Mouse (Mus musculus): Measurements from ENCODE around the gene Pln.

Gene Pln

DNA sequence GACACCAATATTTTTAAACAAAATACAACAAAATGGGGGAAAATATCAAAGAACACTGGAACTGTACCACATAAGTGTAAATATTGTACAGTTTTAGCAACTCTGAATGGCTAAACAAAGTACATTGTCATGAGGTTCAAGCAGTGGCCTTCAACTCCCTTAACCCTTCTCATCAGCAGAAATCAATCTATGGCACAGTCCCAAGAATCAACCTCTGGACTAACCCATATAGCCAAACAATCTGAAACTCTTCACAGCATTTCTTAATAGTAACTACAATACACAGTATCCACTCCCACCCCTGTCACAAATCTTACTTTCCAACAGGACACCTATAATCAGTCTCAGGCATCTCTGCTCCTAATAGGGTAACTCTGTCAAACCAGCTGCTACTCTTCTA is 26.8 kb downstream of the Pln start:
- no peak for DNase-seq (ENCODE audit: extremely low read depth, low read depth)

DNA sequence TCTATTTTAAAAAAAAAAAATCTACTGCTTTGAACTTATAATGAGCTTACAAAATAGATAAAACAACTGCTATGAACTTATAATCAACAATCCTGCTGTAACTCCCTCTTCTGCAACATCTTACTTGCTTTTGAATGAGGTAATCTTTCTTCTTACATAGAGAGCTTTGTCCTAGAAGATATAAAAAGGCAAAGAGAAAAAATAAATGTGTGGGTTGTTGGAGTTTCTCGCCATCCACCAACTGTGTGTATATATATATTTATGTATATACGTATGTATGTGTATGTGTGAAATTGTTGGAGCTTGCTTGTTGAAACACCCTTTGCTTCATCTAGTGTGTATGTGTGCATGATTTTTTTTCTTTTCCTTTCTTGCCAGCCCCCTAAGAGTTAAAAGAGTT is 29.8 kb downstream of the Pln start:
- DNase-seq (ENCODE audit: extremely low read depth, low read depth), result no peak

DNA sequence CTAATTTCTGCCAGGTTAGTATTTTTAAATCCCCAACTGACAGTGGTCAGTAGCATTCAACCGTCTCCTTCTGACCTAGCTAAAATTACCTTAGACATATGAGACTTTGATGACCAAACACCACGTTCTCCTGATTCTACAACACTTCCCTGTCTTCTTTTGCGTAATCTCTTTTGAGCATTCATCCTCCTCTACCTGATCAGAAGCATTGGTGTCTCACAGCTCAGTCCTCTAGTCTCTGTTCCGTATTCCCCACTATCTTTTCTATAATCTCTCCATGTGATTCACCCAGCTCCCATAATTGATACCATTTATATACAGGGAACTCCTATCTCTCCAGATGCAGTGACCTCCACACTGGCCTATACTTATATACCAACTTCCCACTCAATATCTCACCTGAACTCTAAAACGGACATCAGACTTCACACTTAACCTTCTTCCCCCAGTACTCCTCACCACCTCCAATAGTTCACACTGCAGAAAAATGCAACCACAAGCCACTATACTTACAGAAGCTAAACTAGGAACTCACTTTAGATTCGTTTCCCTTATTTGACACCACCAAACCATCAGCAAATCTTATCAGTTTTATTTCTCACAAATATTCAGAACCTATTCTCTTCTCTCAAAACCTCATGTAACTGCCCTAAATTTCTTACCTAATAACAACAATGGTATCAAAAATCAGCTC is 36.6 kb downstream of the Pln start:
- DNase-seq (ENCODE audit: extremely low read depth, low read depth), result no peak

DNA sequence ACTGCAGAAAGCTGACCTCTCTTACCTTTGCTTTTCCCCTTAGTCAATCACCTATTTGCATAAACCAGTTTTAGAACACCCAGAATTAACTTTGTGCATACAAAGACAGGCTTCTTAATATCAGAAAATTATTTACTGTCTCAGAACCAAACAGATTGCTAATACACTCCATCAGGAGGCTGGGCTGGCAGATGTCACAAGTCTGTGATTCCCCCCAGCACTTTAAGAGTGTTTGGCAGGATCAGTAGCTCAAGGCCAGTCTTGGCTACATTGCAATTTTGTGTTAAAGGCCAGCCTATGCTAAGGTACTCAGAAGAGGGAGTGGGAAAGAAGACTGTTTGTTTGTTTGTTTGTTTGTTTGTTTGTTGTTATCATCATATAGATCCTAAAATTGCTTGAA is 39.6 kb downstream of the Pln start:
- no peak for DNase-seq (ENCODE audit: extremely low read depth, low read depth)

GRCm38 (mm10) chr10:53378296-53378695 is 40.8 kb downstream of the Pln start:
- DNase-seq (ENCODE audit: extremely low read depth, low read depth), result no peak

DNA sequence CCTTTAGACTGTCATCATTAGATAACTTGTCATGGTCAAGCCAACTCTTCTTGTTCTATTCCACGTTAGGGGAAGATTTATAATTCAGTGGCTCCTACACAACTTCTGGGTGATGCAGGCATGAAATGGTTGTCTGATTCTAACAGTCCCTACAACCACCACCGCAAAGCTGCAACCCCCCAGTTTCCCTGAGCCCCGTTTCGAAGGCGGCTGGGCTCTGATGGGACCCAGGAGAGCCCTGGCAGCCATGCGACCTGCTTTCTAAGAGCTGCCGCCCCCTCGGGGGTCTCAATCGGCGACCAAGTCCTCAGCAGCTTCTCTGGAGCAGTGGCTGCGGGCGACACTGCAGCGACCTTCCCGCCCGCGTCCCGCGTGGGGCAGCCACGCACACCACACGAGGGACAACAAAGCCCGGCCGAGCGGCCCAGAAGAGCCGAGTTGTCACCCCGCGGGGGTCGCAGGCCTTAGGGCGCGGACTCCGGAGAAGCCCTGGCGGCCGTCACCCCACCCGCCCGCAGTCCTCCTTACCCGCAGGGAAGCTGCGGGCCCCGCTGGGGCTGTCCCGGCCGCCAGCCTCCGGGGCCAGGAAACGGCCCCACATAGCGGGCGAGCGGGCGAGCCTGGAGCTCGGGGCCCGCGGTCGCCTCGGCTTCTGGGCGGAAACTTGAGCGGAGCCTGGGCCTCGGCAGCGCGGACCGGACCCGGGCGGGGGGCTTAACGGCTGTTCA is 41.7 kb downstream of the Pln start:
- DNase-seq (ENCODE audit: extremely low read depth, low read depth), result no peak

DNA sequence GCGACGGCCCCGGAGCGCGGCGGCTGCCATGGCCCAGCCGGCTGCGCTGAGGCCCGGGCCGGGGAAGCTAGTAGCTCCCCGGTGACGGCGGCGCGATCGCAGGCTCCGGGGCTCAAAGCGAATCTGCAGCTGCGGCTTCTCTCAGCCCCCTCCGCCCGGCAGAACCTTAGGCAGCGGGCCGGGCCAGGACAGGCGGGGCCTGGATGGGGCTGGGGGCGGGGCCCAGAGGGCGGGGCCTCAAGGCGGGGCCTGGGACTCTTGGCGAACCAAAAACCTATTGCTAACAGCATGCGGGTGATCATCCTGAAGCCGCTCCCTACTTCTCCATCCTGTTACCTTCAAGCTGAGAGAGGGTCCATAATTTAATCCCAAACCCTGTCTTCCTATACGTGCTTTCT is 42.2 kb downstream of the Pln start, which contains the start of gene Cep85l:
Gene Cep85l, minus strand, starts transcription at position 239 of the 398 bp plus-strand sequence.
- DNase-seq (ENCODE audit: extremely low read depth, low read depth), result peak; percentile 64

DNA sequence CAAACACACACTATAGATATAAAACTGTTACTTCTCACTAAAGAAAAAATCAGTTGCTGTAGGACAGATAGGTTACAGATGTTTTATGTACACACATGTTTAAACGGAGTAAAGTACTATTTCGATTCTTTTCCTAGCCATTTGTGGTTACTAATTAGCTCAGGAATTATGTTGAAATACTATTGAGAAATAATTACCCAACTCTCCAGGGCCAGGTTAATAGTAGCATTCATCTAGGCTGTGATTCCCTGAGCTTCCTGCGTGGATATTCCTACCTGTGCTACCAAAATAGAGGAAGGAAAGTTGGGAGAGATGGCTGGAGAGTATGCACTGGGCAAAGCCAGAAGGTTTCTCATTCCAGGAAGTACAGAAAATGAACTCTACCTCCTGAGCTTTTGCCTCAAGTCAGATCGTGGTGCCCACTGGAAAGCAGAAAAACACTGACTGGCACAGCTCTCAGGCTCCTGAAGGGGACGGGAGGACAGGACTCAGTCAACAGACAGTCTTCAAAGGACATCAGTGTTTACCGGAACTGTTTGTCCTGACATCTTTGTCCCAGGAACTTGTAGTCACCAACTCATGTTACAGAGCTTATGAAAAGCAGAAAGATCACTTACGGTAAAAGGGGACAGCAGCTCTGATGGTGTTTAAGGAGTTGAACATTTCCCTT is 45.4 kb downstream of the Pln start:
- DNase-seq (ENCODE audit: extremely low read depth, low read depth), result no peak

- DNase-seq (ENCODE audit: extremely low read depth, low read depth), result no peak
Observed at GRCm38 (mm10) chr10:53384896-53385295, 47.4 kb downstream of the Pln start.

GRCm38 (mm10) chr10:53385438-53385837 is 48.0 kb downstream of the Pln start:
- DNase-seq (ENCODE audit: extremely low read depth, low read depth), result no peak

DNA sequence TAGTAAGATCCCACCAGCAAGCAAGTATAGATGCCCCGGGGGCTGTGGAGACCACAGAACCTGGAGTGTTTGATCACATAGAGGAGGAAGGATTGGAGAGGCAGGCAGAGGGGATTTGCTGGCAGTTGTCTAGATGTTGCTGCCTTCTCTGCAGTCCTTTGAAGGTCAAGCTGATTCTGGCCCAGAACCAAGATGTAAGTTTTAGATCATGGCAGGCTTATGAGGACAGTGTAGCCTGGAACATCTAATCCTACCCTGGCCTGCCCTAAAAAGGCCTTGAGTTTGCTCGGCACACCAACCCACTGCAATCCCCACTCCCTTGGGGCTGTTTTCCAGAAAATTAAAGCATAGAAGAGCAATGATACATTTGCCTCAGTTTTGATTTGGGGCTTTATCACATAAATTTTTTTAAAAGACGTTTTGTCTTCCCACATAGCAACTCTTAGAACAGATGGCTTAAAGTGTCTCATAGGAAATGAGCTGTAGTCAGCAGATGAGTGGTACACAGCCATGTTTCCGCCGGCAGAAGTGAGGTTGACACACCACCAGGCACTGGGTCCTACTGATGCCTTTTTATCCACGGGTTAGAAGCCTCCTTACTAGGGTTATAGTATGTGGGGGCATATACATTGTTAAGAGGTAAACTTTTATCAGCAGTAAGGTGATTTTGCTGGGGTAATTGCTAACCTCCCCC is 50.9 kb downstream of the Pln start:
- DNase-seq (ENCODE audit: extremely low read depth, low read depth), result no peak

DNA sequence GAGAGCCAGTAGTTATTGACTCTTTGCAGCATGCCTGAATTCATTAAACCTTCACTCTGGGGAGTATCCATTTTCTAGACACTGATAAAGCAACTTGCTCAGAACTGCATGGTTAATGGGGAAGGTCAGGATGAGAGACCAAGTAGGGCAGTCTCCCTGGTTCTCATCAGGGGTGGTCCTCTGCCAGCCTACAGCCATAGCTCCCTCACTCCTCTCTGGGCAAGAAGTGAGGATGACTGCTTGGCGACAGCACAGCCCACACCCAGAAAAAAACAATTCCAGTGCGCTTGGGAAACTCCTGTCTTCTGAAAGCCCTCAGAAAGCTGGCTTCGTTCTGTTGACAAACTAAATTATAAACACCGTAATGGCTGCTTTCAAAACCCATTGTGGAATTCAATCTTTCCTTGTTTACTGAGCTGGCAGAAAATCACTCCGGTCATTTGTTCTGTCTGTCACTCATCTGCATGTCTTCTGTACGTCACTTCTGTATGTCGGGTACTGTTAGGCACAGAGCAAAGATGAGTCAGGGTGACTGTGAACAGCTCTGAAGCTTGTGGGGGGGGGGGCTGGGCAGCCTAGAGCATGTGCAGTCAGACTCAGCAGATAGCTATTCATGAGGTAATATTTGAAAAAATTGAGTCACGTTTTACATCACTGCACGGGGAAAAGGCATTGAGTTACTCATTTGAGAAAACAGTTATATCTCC is 57.6 kb downstream of the Pln start:
- no peak for DNase-seq (ENCODE audit: extremely low read depth, low read depth)

All from MEL-GATA-1-ER (cell line).